Mouse (Mus musculus) midbrain, embryonic 16.5 days (tissue): ENCODE data around the gene Hoxc9. TPM values are rescaled to one million over a fixed set of nuclear protein-coding genes. Genes with fewer than 3 reads are reported as not detected.

Experiments
- ATAC-seq: fragments of 200-750 bp; cut with Nextera tagmentation; 2 replicates; pipeline ENCODE4 v1.8.0; 2017; ENCODE audit warnings: moderate TSS enrichment
- H3K27ac ChIP-seq: fragments of 300-500 bp; sonication (generic); 2 replicates; pipeline ENCODE4 v1.5.1; 2014; ENCODE audit warnings: mild to moderate bottlenecking, low read length, mixed read lengths
- H3K27me3 ChIP-seq: fragments of 300-500 bp; sonication (generic); 2 replicates; pipeline ENCODE4 v1.6.1; 2014; ENCODE audit warnings: low read depth, low read length, mixed read lengths; ENCODE audit not compliant: control insufficient read depth, insufficient read depth
- H3K36me3 ChIP-seq: fragments of 300-500 bp; sonication (generic); 2 replicates; pipeline ENCODE4 v1.6.1; 2014; ENCODE audit warnings: mild to moderate bottlenecking, low read length, moderate library complexity, mixed read lengths; ENCODE audit not compliant: control insufficient read depth, insufficient read depth
- H3K4me1 ChIP-seq: fragments of 300-500 bp; sonication (generic); 2 replicates; pipeline ENCODE4 v1.6.1; 2014; ENCODE audit warnings: mild to moderate bottlenecking, low read length, mixed read lengths; ENCODE audit not compliant: control insufficient read depth, insufficient read depth
- H3K4me2 ChIP-seq: fragments of 300-500 bp; sonication (generic); 2 replicates; pipeline ENCODE4 v1.6.1; 2014; ENCODE audit warnings: mild to moderate bottlenecking, low read length, mixed read lengths
- H3K4me3 ChIP-seq: fragments of 300-500 bp; sonication (generic); 2 replicates; pipeline ENCODE4 v1.5.1; 2014; ENCODE audit warnings: low read depth, mild to moderate bottlenecking, low read length, moderate library complexity, mixed read lengths
- H3K9ac ChIP-seq: fragments of 300-500 bp; sonication (generic); 2 replicates; pipeline ENCODE4 v1.6.1; 2014; ENCODE audit warnings: low read depth, low read length, mixed read lengths
- H3K9me3 ChIP-seq: fragments of 300-500 bp; sonication (generic); replicated peaks from 2 replicates; pipeline ENCODE4 v1.6.1; 2014; ENCODE audit warnings: mild to moderate bottlenecking, low read length, mixed read lengths; ENCODE audit not compliant: control insufficient read depth, poor library complexity, severe bottlenecking
- WGBS: fragments of 180-500 bp; shearing (Covaris S2); extraction: QIAGEN DNeasy Blood & Tissue Kit; methylation state at CpG from one replicate; pipeline ENCODE4 v1.1.7; 2014; 5-methylcytosine and 5-hydroxymethylcytosine counted together
- polyA plus RNA-seq: library from polyadenylated mRNA; unstranded; fragments of >200 nt; fragmentation: Nextera tagmentation; extraction: Ambion mirVana; gene quantifications from 2 replicates; pipeline ENCODE4 v1.2.1, GENCODE M21; 2015

Hoxc9 gene
- polyA plus RNA-seq, 1 experiment from 2014 or later = not detected

DNA sequence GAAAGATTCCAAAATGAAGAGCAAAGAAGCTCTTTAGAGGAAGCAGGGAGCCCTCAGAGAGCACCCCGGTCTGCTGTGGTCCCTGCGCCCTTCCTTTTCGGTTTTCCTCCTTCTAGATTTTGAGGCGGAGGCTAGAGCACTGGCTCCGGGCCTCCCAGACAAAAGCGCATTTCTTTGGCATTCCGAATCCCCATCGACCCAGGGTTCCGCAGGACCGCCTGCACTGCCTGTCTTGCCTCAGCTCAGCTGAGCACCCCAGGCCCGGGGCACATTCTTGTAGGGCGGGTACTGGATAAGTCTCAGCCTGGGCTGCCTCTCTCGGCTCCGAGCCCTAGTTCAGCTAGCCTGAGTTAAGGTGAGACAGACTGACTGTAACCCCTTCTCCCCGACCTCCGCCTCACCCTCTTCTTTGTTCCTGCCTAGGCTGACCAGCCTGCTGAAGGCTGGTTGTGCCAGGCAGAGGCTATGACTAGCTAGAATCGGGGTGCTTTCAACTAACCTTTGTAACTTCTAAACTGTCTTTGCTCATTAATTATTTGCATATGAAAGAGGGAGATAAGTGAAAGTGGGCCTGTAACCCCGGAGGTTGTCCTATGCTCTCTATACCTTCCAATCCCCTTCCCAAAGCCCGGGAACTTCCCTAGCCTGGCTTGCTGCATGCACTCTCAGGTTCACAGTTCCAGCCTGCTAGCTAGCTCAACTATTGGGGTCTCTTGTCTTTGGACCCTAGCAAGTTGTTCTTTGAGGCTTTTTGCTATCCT lies 39.3 kb downstream of the Hoxc9 start:
- no peak overlapping the region for H3K4me3 ChIP-seq
- H3K4me2 ChIP-seq = no peak overlapping the region
- under 1% methylated on average over 18 of the region's 19 CpGs for WGBS
- H3K4me1 ChIP-seq = peaks cover 5% of the 10 kb centered on the region; the same call in 1 of the 2 replicates
- H3K9ac ChIP-seq = no peak overlapping the region
- H3K27ac ChIP-seq = no peak overlapping the region
- ATAC-seq = no peak
- no peaks in the 10 kb centered on the region for H3K9me3 ChIP-seq
- H3K27me3 ChIP-seq = peaks cover 93% of the 10 kb centered on the region
- H3K36me3 ChIP-seq = no peaks in the 10 kb centered on the region

DNA sequence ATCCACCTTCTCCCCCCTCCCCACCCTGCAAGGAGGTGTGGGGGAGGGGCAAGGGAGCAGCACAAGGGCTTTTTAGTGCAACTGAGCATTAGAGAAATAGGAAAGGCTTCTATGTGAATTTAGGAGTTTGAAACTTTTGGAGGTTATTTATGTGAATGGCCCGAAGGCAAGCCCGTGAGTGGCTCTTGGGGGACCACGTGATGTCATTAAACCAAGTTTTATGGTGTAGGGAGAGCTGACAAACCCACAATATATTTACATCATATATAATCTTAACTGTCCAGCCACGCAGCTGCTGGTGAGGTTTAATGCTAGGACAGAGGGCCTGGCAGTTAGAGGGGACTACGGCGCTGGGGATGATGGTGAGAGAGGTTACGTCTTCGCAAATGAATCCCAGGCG lies 42.4 kb downstream of the Hoxc9 start, which contains the start of gene Hoxc4:
Gene Hoxc4 (plus strand): TSS at position 299 of the 400 bp plus-strand sequence.
- H3K4me2 ChIP-seq = no peak within 1 kb of the TSS
- no peaks in the 10 kb centered on the region for H3K9me3 ChIP-seq
- WGBS = 5% methylated on average over 9 of the region's 9 CpGs
- ATAC-seq = no peak
- no peaks in the 10 kb centered on the region for H3K36me3 ChIP-seq
- peaks cover 5% of the 10 kb centered on the region; the same call in 1 of the 2 replicates for H3K4me1 ChIP-seq
- no peak within 1 kb of the TSS for H3K9ac ChIP-seq
- H3K27ac ChIP-seq = no peak within 1 kb of the TSS
- H3K27me3 ChIP-seq = peaks cover 93% of the 10 kb centered on the region
- H3K4me3 ChIP-seq = no peak within 1 kb of the TSS

DNA sequence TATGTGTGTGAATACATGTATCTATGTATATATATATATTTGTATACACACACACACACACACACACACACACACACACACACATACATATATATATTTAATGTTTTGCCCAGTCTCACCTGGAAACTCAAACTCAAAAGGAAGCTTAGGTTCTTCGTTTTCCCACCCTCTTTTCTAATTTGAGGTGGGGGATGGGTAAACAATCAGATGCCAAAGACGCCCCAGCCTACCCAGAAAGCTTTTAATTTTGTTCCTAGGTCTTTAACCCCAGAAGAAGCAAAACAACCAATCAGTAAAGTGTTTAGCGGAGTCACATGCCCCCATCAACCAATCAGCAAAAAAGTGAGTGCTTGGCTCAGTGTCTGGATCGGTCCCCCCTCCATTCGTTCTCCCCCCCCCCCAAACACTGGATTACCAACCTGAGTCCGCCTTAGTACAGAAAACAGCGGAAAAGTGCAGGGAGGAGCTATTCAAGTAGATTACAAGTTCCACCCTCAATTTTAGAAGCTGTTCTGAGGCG lies 44.7 kb downstream of the Hoxc9 start:
- WGBS = 0% methylated on average over 8 of the region's 8 CpGs
- Histone ChIP-seq H3K9me3 (no peaks in the 10 kb centered on the region), H3K27ac (no peak overlapping the region), H3K9ac (no peak overlapping the region), H3K27me3 (peaks cover 94% of the 10 kb centered on the region), H3K36me3 (no peaks in the 10 kb centered on the region), H3K4me3 (no peak overlapping the region), H3K4me2 (no peak overlapping the region), H3K4me1 (no peaks in the 10 kb centered on the region)
- no peak for ATAC-seq

DNA sequence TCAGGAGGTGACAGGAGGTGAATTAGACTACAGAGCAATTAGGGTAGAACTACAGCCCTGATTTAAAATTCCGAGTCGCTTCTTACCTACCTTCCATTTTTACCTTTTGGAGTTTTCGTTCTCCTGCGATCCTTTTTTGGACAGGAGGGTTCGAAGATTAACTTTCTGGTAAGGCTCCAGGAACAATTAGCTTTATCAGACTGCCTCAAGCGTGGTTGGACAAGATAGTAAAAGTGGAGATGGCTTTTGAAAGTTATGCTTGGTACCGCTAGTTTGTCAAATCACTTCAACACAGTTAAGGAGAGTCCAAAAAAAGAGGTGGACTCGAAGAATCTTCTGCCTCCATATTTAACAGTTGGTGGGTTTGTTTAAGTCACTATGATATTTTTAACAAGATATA lies 45.3 kb downstream of the Hoxc9 start:
- Histone ChIP-seq H3K9ac (no peak overlapping the region), H3K27ac (no peak overlapping the region), H3K36me3 (no peaks in the 10 kb centered on the region), H3K4me2 (no peak overlapping the region), H3K27me3 (peaks cover 94% of the 10 kb centered on the region), H3K4me3 (no peak overlapping the region), H3K9me3 (no peaks in the 10 kb centered on the region), H3K4me1 (no peaks in the 10 kb centered on the region)
- ATAC-seq = no peak
- 6% methylated on average over 8 of the region's 8 CpGs for WGBS

DNA sequence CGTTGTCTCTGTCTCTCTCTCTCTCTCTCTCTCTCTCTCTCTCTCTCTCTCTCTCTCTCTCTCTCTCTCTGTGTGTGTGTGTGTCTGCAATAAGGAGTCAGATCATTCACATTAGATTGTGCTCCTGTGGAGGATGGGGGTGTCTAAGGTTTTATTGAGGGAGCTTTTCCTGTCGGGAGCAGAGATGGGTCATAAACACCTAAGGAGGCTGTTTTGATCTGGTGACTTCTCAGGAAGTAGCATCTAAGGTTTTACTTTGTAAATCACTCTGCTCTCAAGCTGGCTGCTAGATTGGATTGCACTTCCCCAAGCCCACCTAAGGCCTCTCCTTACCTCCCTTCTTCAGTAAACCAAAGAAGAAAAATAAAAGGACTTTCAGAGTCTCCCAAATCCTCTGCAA lies 47.9 kb downstream of the Hoxc9 start:
- 3% methylated on average over 2 of the region's 2 CpGs for WGBS
- ATAC-seq = no peak
- no peak overlapping the region for H3K27ac ChIP-seq
- peaks cover 93% of the 10 kb centered on the region for H3K27me3 ChIP-seq
- H3K4me2 ChIP-seq = no peak overlapping the region
- H3K9ac ChIP-seq = no peak overlapping the region
- H3K36me3 ChIP-seq = no peaks in the 10 kb centered on the region
- no peaks in the 10 kb centered on the region for H3K9me3 ChIP-seq
- no peaks in the 10 kb centered on the region for H3K4me1 ChIP-seq
- H3K4me3 ChIP-seq = no peak overlapping the region

DNA sequence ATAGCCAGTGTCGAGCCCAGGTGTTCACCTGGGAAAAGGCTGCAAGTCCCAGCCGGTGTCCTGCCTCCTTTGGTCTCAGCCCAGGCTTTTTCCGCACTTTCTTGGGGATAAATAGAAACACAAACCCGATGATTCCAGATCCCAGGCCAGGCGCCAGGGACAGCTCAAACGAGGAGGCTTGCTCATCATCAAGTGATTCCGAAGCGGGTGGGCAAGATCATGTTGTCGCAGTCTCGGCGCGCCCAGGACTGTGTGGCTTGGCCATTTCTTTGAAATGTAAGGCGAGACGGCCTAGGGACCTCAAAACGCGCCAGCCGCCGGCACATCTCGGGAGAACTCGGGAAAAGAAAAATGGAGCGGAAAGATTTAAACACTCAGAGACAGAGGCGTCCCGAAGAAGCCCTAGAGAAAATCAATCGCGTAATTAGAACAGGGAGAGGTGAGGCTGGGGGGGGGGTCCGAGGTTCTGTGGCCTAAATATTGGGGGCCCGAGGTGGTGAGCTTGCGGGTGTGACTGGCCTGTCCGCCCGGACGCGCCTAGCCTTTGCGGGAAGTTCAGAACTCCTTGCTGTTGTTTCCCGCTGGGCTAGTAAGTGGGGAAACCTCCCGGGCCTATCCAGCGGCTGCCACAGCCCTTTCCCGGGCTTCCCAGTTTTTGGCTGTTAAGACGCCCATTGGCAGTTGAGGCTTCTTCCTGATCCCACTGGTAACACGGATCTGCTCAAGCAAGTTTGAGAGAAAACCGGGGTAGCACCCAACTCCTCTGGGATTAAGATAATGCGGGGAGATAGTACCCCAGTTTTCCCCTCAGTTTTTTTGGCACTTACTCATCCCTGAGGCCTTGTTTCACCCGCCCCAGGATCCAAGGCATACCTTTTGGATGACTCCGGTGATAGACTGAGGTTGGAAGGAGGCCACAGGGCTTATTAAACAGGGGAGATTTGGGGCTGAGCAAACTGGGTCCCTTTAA lies 51.3 kb downstream of the Hoxc9 start:
- Histone ChIP-seq H3K27me3 (peaks cover 87% of the 10 kb centered on the region), H3K4me1 (no peaks in the 10 kb centered on the region), H3K4me2 (no peak overlapping the region), H3K27ac (no peak overlapping the region), H3K4me3 (no peak overlapping the region), H3K9me3 (no peaks in the 10 kb centered on the region), H3K36me3 (no peaks in the 10 kb centered on the region), H3K9ac (no peak overlapping the region)
- under 1% methylated on average over 43 of the region's 43 CpGs for WGBS
- ATAC-seq = no peak

DNA sequence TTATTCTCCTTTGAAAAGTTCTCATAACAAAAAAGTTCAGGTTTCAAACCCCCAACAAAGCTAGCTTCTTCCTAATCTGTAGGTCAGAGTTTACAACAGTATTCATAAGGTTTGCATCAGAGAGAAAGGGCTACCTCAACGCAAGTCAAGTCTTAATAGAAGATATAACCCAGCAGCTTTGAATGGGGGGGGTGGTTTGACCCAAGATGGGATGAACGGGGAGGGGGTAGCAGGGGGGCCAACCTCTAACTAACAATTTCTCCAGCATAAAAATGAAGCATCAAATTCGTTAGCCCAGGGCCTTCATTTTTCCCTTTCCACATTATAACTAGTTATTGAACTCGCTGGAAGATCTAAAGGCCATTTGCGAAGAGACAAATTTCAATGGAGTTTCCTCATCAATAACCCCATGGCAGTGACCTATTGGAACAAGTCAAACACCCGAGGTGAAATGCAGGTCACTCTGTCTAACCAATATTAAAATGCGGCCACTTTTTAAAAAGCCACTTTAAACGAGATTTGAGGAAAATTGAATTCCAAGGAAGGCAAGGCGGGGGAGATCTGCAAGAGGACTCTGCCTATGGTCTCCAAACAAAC lies 52.8 kb downstream of the Hoxc9 start:
- no peak for ATAC-seq
- H3K27me3 ChIP-seq = peaks cover 86% of the 10 kb centered on the region
- H3K4me2 ChIP-seq = no peak overlapping the region
- 10% methylated on average over 9 of the region's 9 CpGs for WGBS
- H3K9me3 ChIP-seq = no peaks in the 10 kb centered on the region
- H3K27ac ChIP-seq = no peak overlapping the region
- H3K36me3 ChIP-seq = no peaks in the 10 kb centered on the region
- no peak overlapping the region for H3K9ac ChIP-seq
- H3K4me3 ChIP-seq = no peak overlapping the region
- H3K4me1 ChIP-seq = no peaks in the 10 kb centered on the region

DNA sequence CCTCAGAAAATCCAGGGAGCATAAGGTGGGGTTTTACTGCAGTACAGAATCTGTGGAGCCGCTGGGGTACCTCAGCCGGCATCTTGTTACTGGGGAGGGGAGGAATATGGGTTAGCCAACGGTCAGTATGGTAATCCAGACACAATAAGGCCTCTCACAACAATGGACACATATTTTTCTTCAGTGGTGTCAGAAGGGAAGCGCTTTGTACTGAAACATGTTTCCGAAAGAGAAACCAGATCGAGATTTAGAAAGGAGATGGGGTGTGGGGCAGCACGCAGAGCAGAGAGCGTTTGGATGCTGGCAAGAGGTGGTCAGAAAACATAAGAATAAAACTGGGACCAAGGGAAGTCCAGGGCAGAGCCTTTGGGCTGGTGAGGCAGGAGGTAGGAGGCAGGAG lies 53.9 kb downstream of the Hoxc9 start:
- Histone ChIP-seq H3K4me1 (no peaks in the 10 kb centered on the region), H3K36me3 (no peaks in the 10 kb centered on the region), H3K27ac (no peak overlapping the region), H3K9me3 (no peaks in the 10 kb centered on the region), H3K4me2 (no peak overlapping the region), H3K4me3 (no peak overlapping the region), H3K27me3 (peaks cover 85% of the 10 kb centered on the region), H3K9ac (no peak overlapping the region)
- no peak for ATAC-seq
- 2% methylated on average over 8 of the region's 8 CpGs for WGBS
